Mouse (Mus musculus): Measurements from ENCODE around the gene Sbno1.

- no peak for TF ChIP-seq CTCF (IDR thresholded peaks at IDR 0.05; ENCODE audit: extremely low read depth, insufficient read depth, low read length)
- TF ChIP-seq POLR2A (IDR thresholded peaks at IDR 0.05; ENCODE audit: extremely low read depth, insufficient read depth, low read length) = no peak
Observed at GRCm38 (mm10) chr5:124337909-124338308, 87.9 kb downstream of the Sbno1 start.
